Mouse (Mus musculus): ENCODE measurements around the gene Gpr176. TPM values are rescaled to one million over a fixed set of nuclear protein-coding genes. Genes with fewer than 3 reads are reported as not detected.

Gpr176 gene
- polyA plus RNA-seq, 1 experiment from 2014 or later: 7.7 TPM

DNA sequence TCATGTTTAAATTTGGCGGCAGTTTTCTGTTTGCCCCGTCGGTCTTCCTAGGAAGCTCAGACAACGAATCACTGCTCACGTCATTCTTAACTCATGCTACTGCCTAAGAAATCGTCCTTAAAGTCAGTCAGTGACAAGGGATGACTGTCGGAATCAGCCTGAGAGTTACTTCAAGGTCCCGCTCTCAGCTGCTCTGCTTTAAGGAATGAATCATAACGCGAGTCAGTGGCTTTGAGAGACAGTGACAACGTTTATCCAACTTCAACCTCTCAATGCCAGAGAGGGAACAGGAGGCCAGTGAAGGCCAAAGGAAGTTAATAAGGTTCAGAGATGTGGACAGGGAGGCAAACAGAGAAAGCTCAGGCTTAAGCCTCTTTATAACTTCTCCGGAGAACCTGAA is 124.3 kb downstream of the Gpr176 start:
- WGBS: 77% methylated on average over 12 of the region's 12 CpGs

DNA sequence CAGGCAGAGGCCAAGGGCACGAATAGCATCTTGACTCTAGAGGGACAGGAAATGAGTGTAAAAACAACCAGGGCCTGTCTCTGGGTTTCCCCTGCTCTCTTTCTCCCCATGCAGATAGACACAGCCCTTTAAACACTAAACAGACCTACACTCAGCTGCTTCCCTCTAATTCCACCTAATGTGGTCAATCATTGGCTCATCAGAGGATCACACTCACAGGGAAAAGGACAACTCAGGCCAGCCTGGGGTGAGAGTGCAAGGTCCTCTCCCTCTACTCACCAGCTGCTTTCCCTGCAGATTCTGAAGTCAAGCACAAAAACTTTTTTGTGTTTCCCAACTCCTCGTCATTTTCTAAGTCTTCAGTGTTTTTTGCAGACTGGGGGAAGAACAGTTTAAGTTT is 125.2 kb downstream of the Gpr176 start:
- H3K27me3 ChIP-seq (ENCODE audit: control insufficient read depth, insufficient read depth, low read length): no peaks in the 10 kb centered on the region
- H3K4me3 ChIP-seq (replicated peaks; ENCODE audit: low read length): no peak overlapping the region
- no peak overlapping the region for H3K9ac ChIP-seq
- no peak overlapping the region for H3K27ac ChIP-seq
- no peaks in the 10 kb centered on the region for H3K36me3 ChIP-seq (replicated peaks; ENCODE audit: control insufficient read depth, insufficient read depth)
- H3K9me3 ChIP-seq (ENCODE audit: control insufficient read depth, low read length): no peaks in the 10 kb centered on the region
- 74% methylated on average over 2 of the region's 2 CpGs for WGBS
- ATAC-seq (ENCODE audit: low FRiP score) (no peak), DNase-seq (ENCODE audit: low spot score) (no peak)
- no peaks in the 10 kb centered on the region for H3K4me1 ChIP-seq (replicated peaks; ENCODE audit: control insufficient read depth, insufficient read depth, low read length)
- H3K4me2 ChIP-seq (replicated peaks): no peak overlapping the region

More for the DNA sequence above, 124.3 kb downstream of the Gpr176 start:
- no peak overlapping the region for H3K4me3 ChIP-seq (replicated peaks; ENCODE audit: low read length)
- no peak for DNase-seq (ENCODE audit: low spot score)
- H3K4me2 ChIP-seq (replicated peaks): no peak overlapping the region
- no peaks in the 10 kb centered on the region for H3K4me1 ChIP-seq (replicated peaks; ENCODE audit: control insufficient read depth, insufficient read depth, low read length)
- no peaks in the 10 kb centered on the region for H3K27me3 ChIP-seq (ENCODE audit: control insufficient read depth, insufficient read depth, low read length)
- H3K36me3 ChIP-seq (replicated peaks; ENCODE audit: control insufficient read depth, insufficient read depth): no peaks in the 10 kb centered on the region
- no peak overlapping the region for H3K9ac ChIP-seq
- no peaks in the 10 kb centered on the region for H3K9me3 ChIP-seq (ENCODE audit: control insufficient read depth, low read length)
- ATAC-seq (ENCODE audit: low FRiP score): no peak
- H3K27ac ChIP-seq: no peak overlapping the region

GRCm38 (mm10) chr2:118245914-118246313 is 127.3 kb downstream of the Gpr176 start:
- Histone ChIP-seq H3K4me2 (replicated peaks) (no peak overlapping the region), H3K36me3 (replicated peaks; ENCODE audit: control insufficient read depth, insufficient read depth) (no peaks in the 10 kb centered on the region), H3K4me1 (replicated peaks; ENCODE audit: control insufficient read depth, insufficient read depth, low read length) (no peaks in the 10 kb centered on the region), H3K27me3 (ENCODE audit: control insufficient read depth, insufficient read depth, low read length) (no peaks in the 10 kb centered on the region), H3K9ac (no peak overlapping the region), H3K9me3 (ENCODE audit: control insufficient read depth, low read length) (no peaks in the 10 kb centered on the region), H3K27ac (no peak overlapping the region), H3K4me3 (replicated peaks; ENCODE audit: low read length) (no peak overlapping the region)
- peak; percentile 87 for DNase-seq (ENCODE audit: low spot score)
- ATAC-seq (ENCODE audit: low FRiP score): no peak; the same call in 1 of the 2 replicates
- 17% methylated on average over 10 of the region's 10 CpGs for WGBS

- WGBS: 78% methylated on average over 7 of the region's 7 CpGs
- DNase-seq (ENCODE audit: low spot score): no peak
- H3K9me3 ChIP-seq (ENCODE audit: control insufficient read depth, low read length): no peaks in the 10 kb centered on the region
- no peak for ATAC-seq (ENCODE audit: low FRiP score)
- H3K4me3 ChIP-seq (replicated peaks; ENCODE audit: low read length): no peak overlapping the region
- no peaks in the 10 kb centered on the region for H3K36me3 ChIP-seq (replicated peaks; ENCODE audit: control insufficient read depth, insufficient read depth)
- H3K4me2 ChIP-seq (replicated peaks): no peak overlapping the region
- H3K4me1 ChIP-seq (replicated peaks; ENCODE audit: control insufficient read depth, insufficient read depth, low read length): no peaks in the 10 kb centered on the region
- H3K27ac ChIP-seq: no peak overlapping the region
- no peaks in the 10 kb centered on the region for H3K27me3 ChIP-seq (ENCODE audit: control insufficient read depth, insufficient read depth, low read length)
- H3K9ac ChIP-seq: no peak overlapping the region
These were observed 137.0 kb downstream of the Gpr176 start for GRCm38 (mm10) chr2:118236196-118236595.

DNA sequence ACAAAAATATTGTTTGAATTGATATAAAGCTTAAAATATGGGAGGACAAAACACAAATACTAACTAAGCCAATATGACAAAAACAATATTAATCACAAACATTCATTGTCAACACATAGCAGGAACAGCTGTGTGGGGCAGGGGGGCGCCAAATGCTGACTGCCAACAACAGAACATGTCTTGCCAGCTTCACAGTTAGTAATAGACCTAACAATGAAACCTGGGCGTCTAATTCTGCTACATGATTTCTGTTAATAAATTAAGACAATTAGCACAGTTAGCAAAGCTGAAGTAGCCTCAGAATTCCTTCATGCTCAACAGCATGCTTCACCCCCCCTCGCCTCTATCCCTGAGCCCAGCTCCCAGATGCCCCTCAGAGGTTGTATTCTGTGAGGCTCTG is 137.6 kb downstream of the Gpr176 start:
- Histone ChIP-seq H3K27me3 (ENCODE audit: control insufficient read depth, insufficient read depth, low read length) (no peaks in the 10 kb centered on the region), H3K9ac (no peak overlapping the region), H3K9me3 (ENCODE audit: control insufficient read depth, low read length) (no peaks in the 10 kb centered on the region), H3K4me1 (replicated peaks; ENCODE audit: control insufficient read depth, insufficient read depth, low read length) (no peaks in the 10 kb centered on the region), H3K4me3 (replicated peaks; ENCODE audit: low read length) (no peak overlapping the region), H3K4me2 (replicated peaks) (no peak overlapping the region), H3K27ac (no peak overlapping the region), H3K36me3 (replicated peaks; ENCODE audit: control insufficient read depth, insufficient read depth) (no peaks in the 10 kb centered on the region)
- ATAC-seq (ENCODE audit: low FRiP score) (no peak), DNase-seq (ENCODE audit: low spot score) (peak; percentile 40)
- WGBS: 81% methylated on average over 3 of the region's 3 CpGs

DNA sequence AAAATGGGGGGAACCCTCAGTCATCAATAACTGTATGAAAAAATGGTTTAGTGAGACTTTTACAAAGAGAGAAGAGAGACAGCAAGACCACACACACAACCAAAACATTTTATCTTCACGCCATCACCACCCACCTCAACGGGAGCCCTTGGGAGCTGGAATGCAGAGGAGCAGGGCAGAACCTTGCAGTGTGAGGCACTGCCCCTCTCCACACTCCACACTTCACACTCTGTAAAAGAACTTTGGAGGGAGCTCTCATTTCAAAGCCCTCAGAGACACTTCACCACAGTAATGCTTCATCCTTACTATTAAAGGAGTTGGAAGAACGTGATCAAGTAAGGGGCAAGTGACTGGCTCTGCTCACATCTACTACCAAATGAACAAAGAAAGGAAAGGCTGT is 142.7 kb downstream of the Gpr176 start:
- ATAC-seq (ENCODE audit: low FRiP score) (no peak), DNase-seq (ENCODE audit: low spot score) (no peak)
- Histone ChIP-seq H3K27ac (no peak overlapping the region), H3K4me1 (replicated peaks; ENCODE audit: control insufficient read depth, insufficient read depth, low read length) (no peaks in the 10 kb centered on the region), H3K27me3 (ENCODE audit: control insufficient read depth, insufficient read depth, low read length) (no peaks in the 10 kb centered on the region), H3K9ac (no peak overlapping the region), H3K9me3 (ENCODE audit: control insufficient read depth, low read length) (no peaks in the 10 kb centered on the region), H3K4me3 (replicated peaks; ENCODE audit: low read length) (no peak overlapping the region), H3K4me2 (replicated peaks) (no peak overlapping the region), H3K36me3 (replicated peaks; ENCODE audit: control insufficient read depth, insufficient read depth) (no peaks in the 10 kb centered on the region)
- 74% methylated on average over 3 of the region's 3 CpGs for WGBS

- H3K9ac ChIP-seq: no peak overlapping the region
- no peak overlapping the region for H3K4me3 ChIP-seq (replicated peaks; ENCODE audit: low read length)
- no peaks in the 10 kb centered on the region for H3K4me1 ChIP-seq (replicated peaks; ENCODE audit: control insufficient read depth, insufficient read depth, low read length)
- no peak for DNase-seq (ENCODE audit: low spot score)
- no peaks in the 10 kb centered on the region for H3K27me3 ChIP-seq (ENCODE audit: control insufficient read depth, insufficient read depth, low read length)
- WGBS: 64% methylated on average over 4 of the region's 4 CpGs
- H3K9me3 ChIP-seq (ENCODE audit: control insufficient read depth, low read length): no peaks in the 10 kb centered on the region
- no peaks in the 10 kb centered on the region for H3K36me3 ChIP-seq (replicated peaks; ENCODE audit: control insufficient read depth, insufficient read depth)
- no peak overlapping the region for H3K27ac ChIP-seq
- H3K4me2 ChIP-seq (replicated peaks): no peak overlapping the region
- ATAC-seq (ENCODE audit: low FRiP score): no peak
These were observed 144.6 kb downstream of the Gpr176 start for GRCm38 (mm10) chr2:118228486-118229079.

Small RNAs within 50 kb of the gene (microRNA-seq; reads per million reads assigned to microRNA genes)
- gene Gm22800: not detected

Other genes starting within 250 kb of the Gpr176 start
- gene Fsip1, start 116.5 kb downstream of the Gpr176 start, polyA plus RNA-seq (2014; fragmentation: Nextera tagmentation; extraction: Ambion mirVana): 2.5 TPM in 2 replicates
- gene Eif2ak4, start 15.2 kb upstream of the Gpr176 start, polyA plus RNA-seq (2014; fragmentation: Nextera tagmentation; extraction: Ambion mirVana): 9.1 and 9.5 TPM in 2 replicates
- gene Srp14, start 106.3 kb upstream of the Gpr176 start, polyA plus RNA-seq (2014; fragmentation: Nextera tagmentation; extraction: Ambion mirVana): 298 and 339 TPM in 2 replicates
- gene Bmf, start 176.3 kb upstream of the Gpr176 start, polyA plus RNA-seq (2014; fragmentation: Nextera tagmentation; extraction: Ambion mirVana): 3.3 and 3.8 TPM in 2 replicates
- gene Bub1b, start 224.8 kb upstream of the Gpr176 start, polyA plus RNA-seq (2014; fragmentation: Nextera tagmentation; extraction: Ambion mirVana): 11.8 and 15.6 TPM in 2 replicates

All from hindbrain, embryonic 14.5 days (tissue).